Mouse (Mus musculus) heart, embryonic 14.5 days (tissue): ENCODE measurements at regions not wholly inside any gene's neighbourhood (a gene's known extent, or its start where the extent isn't known, plus 50 kb on each side); places are given as distances from the start of the nearest gene placed in this dataset.

ENCODE experiments used
- ATAC-seq: fragments of 200-750 bp; cut with Nextera tagmentation; 2 replicates; pipeline ENCODE4 v1.8.0; 2017; ENCODE audit warnings: low read depth, moderate TSS enrichment; ENCODE audit not compliant: insufficient number of reproducible peaks, insufficient read depth, low FRiP score
- H3K27ac ChIP-seq, 2 experiments: fragments of 200-500 bp in 1 of 2; fragments of 300-500 bp in 1 of 2; sonication (generic) in 1 of 2; replicated peaks in 1 of 2; 2 replicates each; pipeline ENCODE4 v1.5.1; 2012 to 2014; ENCODE audit warnings: low read depth in 2 of 2, low read length in 2 of 2, control low read depth in 1 of 2, mild to moderate bottlenecking in 1 of 2, mixed read lengths in 1 of 2; ENCODE audit not compliant: control insufficient read depth in 1 of 2, insufficient read depth in 1 of 2
- H3K27me3 ChIP-seq: fragments of 300-500 bp; sonication (generic); 2 replicates; pipeline ENCODE4 v1.6.1; 2014; ENCODE audit warnings: mild to moderate bottlenecking, low read length, control low read depth; ENCODE audit not compliant: control insufficient read depth, insufficient read depth
- H3K36me3 ChIP-seq: fragments of 300-500 bp; sonication (generic); 2 replicates; pipeline ENCODE4 v1.6.1; 2014; ENCODE audit warnings: mild to moderate bottlenecking, control low read depth, low read length, mixed read lengths; ENCODE audit not compliant: control insufficient read depth, insufficient read depth
- H3K4me1 ChIP-seq, 2 experiments: fragments of 200-500 bp in 1 of 2; fragments of 300-500 bp in 1 of 2; sonication (generic) in 1 of 2; 2 replicates each; pipeline ENCODE4 v1.6.1; 2012 to 2014; ENCODE audit warnings: low read length in 2 of 2, control low read depth in 1 of 2, mixed read lengths in 1 of 2; ENCODE audit not compliant: control insufficient read depth in 2 of 2, insufficient read depth in 2 of 2
- H3K4me2 ChIP-seq: fragments of 300-500 bp; sonication (generic); 2 replicates; pipeline ENCODE4 v1.6.1; 2014; ENCODE audit warnings: mild to moderate bottlenecking, low read length
- H3K4me3 ChIP-seq, 2 experiments: fragments of 200-500 bp in 1 of 2; fragments of 300-500 bp in 1 of 2; sonication (generic) in 1 of 2; 2 replicates each; pipeline ENCODE4 v1.5.1; 2012 to 2014; ENCODE audit warnings: low read length in 2 of 2, mild to moderate bottlenecking in 2 of 2, control low read depth in 1 of 2, low read depth in 1 of 2, moderate library complexity in 1 of 2; ENCODE audit not compliant: control insufficient read depth in 1 of 2, insufficient read depth in 1 of 2
- H3K9ac ChIP-seq: fragments of 300-500 bp; sonication (generic); 2 replicates; pipeline ENCODE4 v1.6.1; 2014; ENCODE audit warnings: mild to moderate bottlenecking, low read length
- H3K9me3 ChIP-seq: fragments of 300-500 bp; sonication (generic); 2 replicates; pipeline ENCODE4 v1.6.1; 2016; ENCODE audit warnings: low read length, control low read depth; ENCODE audit not compliant: control insufficient read depth
- WGBS: fragments of 180-500 bp; shearing (Covaris S2); extraction: QIAGEN DNeasy Blood & Tissue Kit; methylation state at CpG from one replicate; pipeline ENCODE4 v1.1.7; 2014; 5-methylcytosine and 5-hydroxymethylcytosine counted together

DNA sequence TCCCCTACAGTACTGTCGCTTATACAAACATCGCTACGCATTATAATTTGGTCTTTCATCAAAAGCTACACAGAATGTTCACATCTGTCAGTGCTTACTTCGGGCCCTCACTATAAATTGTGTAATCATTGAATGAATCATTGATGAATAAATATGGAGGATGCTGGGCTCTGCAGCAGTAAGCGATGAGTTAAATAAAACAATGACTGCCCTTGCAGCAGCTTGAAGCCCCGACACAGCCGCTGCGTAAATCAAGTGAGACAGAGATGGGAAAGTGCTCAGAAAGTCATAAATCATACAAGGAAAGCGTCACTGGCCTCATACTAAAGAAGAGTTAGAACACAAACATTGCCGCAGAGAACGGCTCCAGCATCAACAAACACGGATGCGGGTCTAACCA lies 172.9 kb upstream of the Zpld1 start:
- no peak for ATAC-seq
- Histone ChIP-seq H3K36me3 (no peaks in the 10 kb centered on the region), H3K4me2 (no peak overlapping the region), H3K27me3 (no peaks in the 10 kb centered on the region), H3K27ac (no peak overlapping the region), H3K4me1 (0 out of 4 replicates have a peak, but pooled peaks cover 0 to 3% of the 10 kb centered on the region in 2 experiments), H3K9me3 (no peaks in the 10 kb centered on the region), H3K4me3 (no peak overlapping the region), H3K9ac (no peak overlapping the region)
- 74% methylated on average over 13 of the region's 13 CpGs for WGBS

DNA sequence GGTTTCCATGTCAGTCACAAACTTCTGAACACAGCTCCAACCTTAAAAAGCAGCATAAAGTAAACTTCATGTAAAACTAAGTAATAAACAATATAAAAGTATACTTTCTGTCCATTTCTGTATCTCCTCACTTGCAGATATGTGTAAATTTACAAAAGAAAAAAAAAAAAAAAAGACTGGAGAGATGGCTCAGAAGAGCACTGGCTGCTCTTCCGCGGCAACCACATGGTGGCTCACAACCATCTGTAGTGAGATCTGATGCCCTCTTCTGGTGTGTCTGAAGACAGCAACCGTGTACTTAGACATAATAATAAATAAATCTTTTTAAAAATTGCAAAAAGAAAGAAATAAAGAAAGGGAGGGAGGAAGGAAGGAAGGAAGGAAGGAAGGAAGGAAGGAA lies 171.9 kb upstream of the Zpld1 start:
- no peak overlapping the region for H3K9ac ChIP-seq
- no peaks in the 10 kb centered on the region for H3K9me3 ChIP-seq
- no peak for ATAC-seq
- no peak overlapping the region for H3K4me3 ChIP-seq
- no peak overlapping the region for H3K4me2 ChIP-seq
- 0 out of 4 replicates have a peak, but pooled peaks cover 0 to 3% of the 10 kb centered on the region in 2 experiments for H3K4me1 ChIP-seq
- no peaks in the 10 kb centered on the region for H3K36me3 ChIP-seq
- WGBS = 60% methylated on average over 3 of the region's 3 CpGs
- no peaks in the 10 kb centered on the region for H3K27me3 ChIP-seq
- H3K27ac ChIP-seq = no peak overlapping the region

DNA sequence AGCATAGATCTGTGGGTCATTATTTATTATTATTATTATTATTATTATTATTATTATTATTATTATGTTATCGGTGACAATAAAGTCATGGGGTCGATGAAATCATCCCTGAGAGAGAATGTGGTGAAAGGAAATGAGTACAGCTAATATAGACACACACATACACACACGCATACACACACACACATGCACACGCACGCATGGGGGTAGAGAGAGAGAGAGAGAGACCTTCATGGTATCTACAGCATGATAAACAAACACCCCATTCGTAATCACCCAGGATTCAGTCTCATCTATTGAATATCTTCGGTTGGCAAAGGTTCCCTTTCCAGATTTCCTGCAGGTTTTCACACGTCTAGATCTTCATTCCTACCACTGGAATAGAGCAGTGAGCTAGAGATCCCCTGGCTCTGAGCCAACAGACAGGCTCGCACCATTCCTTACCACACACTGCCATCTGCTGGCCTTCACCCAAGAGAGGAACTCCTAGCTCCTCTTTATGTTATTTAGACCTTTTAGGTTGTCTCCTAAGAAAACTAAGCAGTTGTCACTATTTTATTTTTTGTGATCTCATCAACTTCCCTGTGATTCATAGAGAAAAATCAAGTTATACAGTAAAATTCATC lies 171.2 kb upstream of the Zpld1 start:
- no peak; the same call in 1 of the 2 replicates for ATAC-seq
- WGBS = 44% methylated on average over 9 of the region's 9 CpGs
- no peaks in the 10 kb centered on the region for H3K27me3 ChIP-seq
- 0 out of 4 replicates have a peak, but pooled peaks cover 0 to 3% of the 10 kb centered on the region in 2 experiments for H3K4me1 ChIP-seq
- no peaks in the 10 kb centered on the region for H3K36me3 ChIP-seq
- H3K9ac ChIP-seq = no peak overlapping the region
- no peak overlapping the region for H3K4me3 ChIP-seq
- H3K9me3 ChIP-seq = no peaks in the 10 kb centered on the region
- no peak overlapping the region for H3K4me2 ChIP-seq
- no peak overlapping the region for H3K27ac ChIP-seq

GRCm38 (mm10) chr16:55460519-55460918 lies 162.7 kb upstream of the Zpld1 start:
- no peak for ATAC-seq
- Histone ChIP-seq H3K4me1 (no peaks in the 10 kb centered on the region), H3K27ac (peak overlapping the region in 1 of 2 experiments; percentile 55; a peak in 2 of 4 replicates), H3K9ac (no peak overlapping the region), H3K4me3 (no peak overlapping the region), H3K36me3 (no peaks in the 10 kb centered on the region), H3K9me3 (no peaks in the 10 kb centered on the region), H3K27me3 (no peaks in the 10 kb centered on the region), H3K4me2 (no peak overlapping the region)

- ATAC-seq = no peak
- Histone ChIP-seq H3K9ac (no peak overlapping the region), H3K4me1 (no peaks in the 10 kb centered on the region), H3K36me3 (no peaks in the 10 kb centered on the region), H3K27me3 (no peaks in the 10 kb centered on the region), H3K9me3 (no peaks in the 10 kb centered on the region), H3K4me3 (no peak overlapping the region), H3K27ac (no peak overlapping the region), H3K4me2 (no peak overlapping the region)
- WGBS = 71% methylated on average over 3 of the region's 3 CpGs
Measured at GRCm38 (mm10) chr16:55447581-55447980, 149.8 kb upstream of the Zpld1 start.

DNA sequence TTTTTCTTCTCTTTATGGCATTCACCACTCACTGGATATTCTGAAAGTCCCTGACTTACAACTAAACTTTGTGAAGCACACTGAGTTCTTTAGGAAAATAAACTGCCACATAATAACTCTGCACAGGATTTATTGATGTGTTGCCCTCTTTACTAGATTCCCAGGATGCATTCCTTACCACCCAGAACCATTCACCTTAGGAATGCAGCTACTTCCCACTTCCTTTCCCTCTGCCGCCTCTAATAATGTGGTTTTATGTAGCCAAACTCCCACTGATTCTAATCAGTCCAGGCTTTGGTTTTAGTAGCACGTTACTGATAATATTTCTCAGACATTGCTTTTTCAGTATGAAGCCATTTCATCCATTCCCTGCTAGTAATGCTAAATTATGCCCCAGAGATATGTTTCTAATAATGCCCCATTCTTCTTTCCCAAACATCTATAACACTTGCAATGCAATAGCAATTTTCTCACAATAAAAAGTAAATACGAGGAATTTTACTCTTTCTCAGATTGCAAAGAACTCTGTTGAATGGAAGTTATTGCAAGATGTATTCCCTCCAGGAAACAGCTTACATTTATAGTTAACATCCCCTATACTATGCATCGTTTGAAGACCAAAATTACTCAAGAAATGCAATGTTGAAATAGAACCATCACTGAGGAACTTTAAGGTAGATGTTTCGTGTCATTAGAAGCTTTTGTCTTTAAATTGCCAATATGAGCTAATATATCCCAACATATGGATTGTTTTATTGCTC lies 145.2 kb upstream of the Zpld1 start:
- no peaks in the 10 kb centered on the region for H3K4me1 ChIP-seq
- 66% methylated on average over 5 of the region's 5 CpGs for WGBS
- no peak overlapping the region for H3K4me2 ChIP-seq
- no peak for ATAC-seq
- no peak overlapping the region for H3K27ac ChIP-seq
- no peaks in the 10 kb centered on the region for H3K27me3 ChIP-seq
- no peak overlapping the region for H3K4me3 ChIP-seq
- H3K9me3 ChIP-seq = no peaks in the 10 kb centered on the region
- no peaks in the 10 kb centered on the region for H3K36me3 ChIP-seq
- no peak overlapping the region for H3K9ac ChIP-seq

GRCm38 (mm10) chr16:55435139-55435968 lies 137.6 kb upstream of the Zpld1 start:
- no peak overlapping the region for H3K9ac ChIP-seq
- no peaks in the 10 kb centered on the region for H3K36me3 ChIP-seq
- no peaks in the 10 kb centered on the region for H3K27me3 ChIP-seq
- H3K9me3 ChIP-seq = no peaks in the 10 kb centered on the region
- no peak overlapping the region for H3K4me2 ChIP-seq
- ATAC-seq = no peak
- no peak overlapping the region for H3K27ac ChIP-seq
- 56% methylated on average over 4 of the region's 4 CpGs for WGBS
- no peaks in the 10 kb centered on the region for H3K4me1 ChIP-seq
- H3K4me3 ChIP-seq = no peak overlapping the region
